Mouse (Mus musculus) MEL (cell line): ENCODE measurements at regions not wholly inside any gene's neighbourhood (a gene's known extent, or its start where the extent isn't known, plus 50 kb on each side); places are given as distances from the start of the nearest gene placed in this dataset.

Experiments
- CTCF ChIP-seq, 3 experiments: IDR thresholded peaks in 2 of 3; conservative IDR thresholded peaks in 1 of 3; 2 replicates each; pipeline ENCODE4 v1.5.1; 2011 to 2012; ENCODE audit warnings: low read length in 3 of 3, low read depth in 2 of 3, mild to moderate bottlenecking in 2 of 3, improper control_type of control experiment in 1 of 3, inconsistent platforms in 1 of 3, mixed read lengths in 1 of 3, moderate library complexity in 1 of 3; ENCODE audit not compliant: control insufficient read depth in 1 of 3, insufficient read depth in 1 of 3, poor library complexity in 1 of 3, severe bottlenecking in 1 of 3
- EP300 ChIP-seq, 2 experiments: IDR thresholded peaks; 2 replicates each; pipeline ENCODE4 v1.6.1; 2011; ENCODE audit warnings: improper control_type of control experiment in 2 of 2, low read length in 2 of 2, low read depth in 1 of 2, mild to moderate bottlenecking in 1 of 2
- GABPA ChIP-seq: IDR thresholded peaks from 2 replicates; pipeline ENCODE4 v1.6.1; 2012; ENCODE audit warnings: low read depth, mild to moderate bottlenecking, inconsistent platforms, low read length, improper control_type of control experiment, moderate library complexity
- GATA1 ChIP-seq: IDR thresholded peaks from 2 replicates; pipeline ENCODE4 v1.6.1; 2011; ENCODE audit warnings: low read depth, low read length, improper control_type of control experiment
- HCFC1 ChIP-seq: IDR thresholded peaks from 2 replicates; pipeline ENCODE4 v1.6.1; 2012; ENCODE audit warnings: low read depth, mild to moderate bottlenecking, inconsistent platforms, low read length, improper control_type of control experiment, moderate library complexity
- POLR2A ChIP-seq, 2 experiments: IDR thresholded peaks; 2 replicates each; pipeline ENCODE4 v1.6.1; 2011 to 2012; ENCODE audit warnings: low read length in 2 of 2, mild to moderate bottlenecking in 2 of 2, control low read depth in 1 of 2, improper control_type of control experiment in 1 of 2, low read depth in 1 of 2, moderate library complexity in 1 of 2; ENCODE audit not compliant: control insufficient read depth in 1 of 2, insufficient read depth in 1 of 2, poor library complexity in 1 of 2

- TF ChIP-seq POLR2A (IDR thresholded peaks at IDR 0.05; ENCODE audit: control insufficient read depth in 1 of 2, insufficient read depth in 1 of 2, low read depth in 1 of 2, low read length in 2 of 2, poor library complexity in 1 of 2) = no peak
- no peak for TF ChIP-seq CTCF (IDR thresholded peaks at IDR 0.05 in 2 of 3, conservative IDR thresholded peaks at IDR 0.05 in 1 of 3; ENCODE audit: control insufficient read depth in 1 of 3, insufficient read depth in 1 of 3, low read depth in 2 of 3, low read length in 3 of 3, poor library complexity in 1 of 3, severe bottlenecking in 1 of 3)
- TF ChIP-seq GABPA = no peak
- TF ChIP-seq GATA1 = no peak
- TF ChIP-seq HCFC1 = no peak
- no peak for TF ChIP-seq EP300 (IDR thresholded peaks at IDR 0.05; ENCODE audit: low read depth in 1 of 2, low read length in 2 of 2)
Measured at GRCm38 (mm10) chr12:5996672-5997071, 621.2 kb upstream of the Klhl29 start.
